Mouse (Mus musculus): ENCODE measurements around the gene Agrn. TPM values are rescaled to one million over a fixed set of nuclear protein-coding genes. Genes with fewer than 3 reads are reported as not detected.

Agrn gene
- polyA plus RNA-seq, 1 experiment from 2014 or later, result 38.6 TPM

GRCm38 (mm10) chr4:156195927-156196870, 1.1 kb downstream of the Agrn start:
- DNase-seq (ENCODE audit: low spot score), result peak; percentile 64
- H3K4me3 ChIP-seq (ENCODE audit: low read depth, low read length), result peak overlapping the region; percentile 82
- H3K9ac ChIP-seq (ENCODE audit: low read length), result peak overlapping the region; percentile 67
- peaks cover 28% of the 10 kb centered on the region for H3K4me1 ChIP-seq (ENCODE audit: control insufficient read depth, insufficient read depth, low read length)
- WGBS, result 3% methylated on average over 35 of the region's 35 CpGs
- peak overlapping the region; percentile 87 for H3K4me2 ChIP-seq (ENCODE audit: low read depth, severe bottlenecking)
- peaks cover 8% of the 10 kb centered on the region; the same call in 1 of the 2 replicates for H3K36me3 ChIP-seq (ENCODE audit: control insufficient read depth, insufficient read depth, low read length)
- H3K27ac ChIP-seq (replicated peaks; ENCODE audit: low read depth, low read length), result no peak overlapping the region
- ATAC-seq (ENCODE audit: insufficient number of reproducible peaks, low FRiP score, low TSS enrichment, low read depth), result no peak
- no peaks in the 10 kb centered on the region for H3K9me3 ChIP-seq (ENCODE audit: control insufficient read depth, low read length)
- H3K27me3 ChIP-seq (ENCODE audit: control insufficient read depth, insufficient read depth, low read length), result no peaks in the 10 kb centered on the region

- no peak for ATAC-seq (ENCODE audit: insufficient number of reproducible peaks, low FRiP score, low TSS enrichment, low read depth)
- no peak overlapping the region; the same call in 1 of the 2 replicates for H3K4me2 ChIP-seq (ENCODE audit: low read depth, severe bottlenecking)
- H3K36me3 ChIP-seq (ENCODE audit: control insufficient read depth, insufficient read depth, low read length), result peaks cover 9% of the 10 kb centered on the region
Measured at GRCm38 (mm10) chr4:156194346-156194745, 2.9 kb downstream of the Agrn start.

GRCm38 (mm10) chr4:156193906-156194305, 3.4 kb downstream of the Agrn start:
- no peak overlapping the region for H3K27ac ChIP-seq (replicated peaks; ENCODE audit: low read depth, low read length)
- ATAC-seq (ENCODE audit: insufficient number of reproducible peaks, low FRiP score, low TSS enrichment, low read depth) (no peak), DNase-seq (ENCODE audit: low spot score) (no peak)
- H3K36me3 ChIP-seq (ENCODE audit: control insufficient read depth, insufficient read depth, low read length), result peaks cover 10% of the 10 kb centered on the region
- H3K27me3 ChIP-seq (ENCODE audit: control insufficient read depth, insufficient read depth, low read length), result no peaks in the 10 kb centered on the region
- no peaks in the 10 kb centered on the region for H3K9me3 ChIP-seq (ENCODE audit: control insufficient read depth, low read length)
- WGBS, result 72% methylated on average over 5 of the region's 5 CpGs
- no peak overlapping the region for H3K4me2 ChIP-seq (ENCODE audit: low read depth, severe bottlenecking)
- H3K4me1 ChIP-seq (ENCODE audit: control insufficient read depth, insufficient read depth, low read length), result peaks cover 38% of the 10 kb centered on the region
- no peak overlapping the region for H3K4me3 ChIP-seq (ENCODE audit: low read depth, low read length)
- no peak overlapping the region for H3K9ac ChIP-seq (ENCODE audit: low read length)

More at GRCm38 (mm10) chr4:156194346-156194745, 2.9 kb downstream of the Agrn start:
- WGBS, result 22% methylated on average over 6 of the region's 6 CpGs
- no peaks in the 10 kb centered on the region for H3K9me3 ChIP-seq (ENCODE audit: control insufficient read depth, low read length)
- H3K4me3 ChIP-seq (ENCODE audit: low read depth, low read length), result no peak overlapping the region
- no peaks in the 10 kb centered on the region for H3K27me3 ChIP-seq (ENCODE audit: control insufficient read depth, insufficient read depth, low read length)
- H3K9ac ChIP-seq (ENCODE audit: low read length), result no peak overlapping the region
- H3K27ac ChIP-seq (replicated peaks; ENCODE audit: low read depth, low read length), result no peak overlapping the region
- H3K4me1 ChIP-seq (ENCODE audit: control insufficient read depth, insufficient read depth, low read length), result peaks cover 33% of the 10 kb centered on the region
- no peak for DNase-seq (ENCODE audit: low spot score)

- no peaks in the 10 kb centered on the region for H3K9me3 ChIP-seq (ENCODE audit: control insufficient read depth, low read length)
- H3K27me3 ChIP-seq (ENCODE audit: control insufficient read depth, insufficient read depth, low read length), result no peaks in the 10 kb centered on the region
- peaks cover 10% of the 10 kb centered on the region for H3K36me3 ChIP-seq (ENCODE audit: control insufficient read depth, insufficient read depth, low read length)
- H3K9ac ChIP-seq (ENCODE audit: low read length), result peak overlapping the region; percentile 37; the same call in 1 of the 2 replicates
- ATAC-seq (ENCODE audit: insufficient number of reproducible peaks, low FRiP score, low TSS enrichment, low read depth) (no peak), DNase-seq (ENCODE audit: low spot score) (no peak)
- H3K27ac ChIP-seq (replicated peaks; ENCODE audit: low read depth, low read length), result no peak overlapping the region
- H3K4me1 ChIP-seq (ENCODE audit: control insufficient read depth, insufficient read depth, low read length), result peaks cover 44% of the 10 kb centered on the region
- no peak overlapping the region for H3K4me2 ChIP-seq (ENCODE audit: low read depth, severe bottlenecking)
- no peak overlapping the region for H3K4me3 ChIP-seq (ENCODE audit: low read depth, low read length)
- WGBS, result 28% methylated on average over 2 of the region's 2 CpGs
Measured at GRCm38 (mm10) chr4:156193200-156193590, 4.1 kb downstream of the Agrn start.

GRCm38 (mm10) chr4:156192421-156193199, 4.7 kb downstream of the Agrn start:
- no peaks in the 10 kb centered on the region for H3K27me3 ChIP-seq (ENCODE audit: control insufficient read depth, insufficient read depth, low read length)
- 35% methylated on average over 8 of the region's 8 CpGs for WGBS
- DNase-seq (ENCODE audit: low spot score), result no peak
- H3K4me2 ChIP-seq (ENCODE audit: low read depth, severe bottlenecking), result no peak overlapping the region
- no peaks in the 10 kb centered on the region for H3K9me3 ChIP-seq (ENCODE audit: control insufficient read depth, low read length)
- no peak overlapping the region for H3K9ac ChIP-seq (ENCODE audit: low read length)
- ATAC-seq (ENCODE audit: insufficient number of reproducible peaks, low FRiP score, low TSS enrichment, low read depth), result no peak
- H3K4me3 ChIP-seq (ENCODE audit: low read depth, low read length), result no peak overlapping the region
- peaks cover 50% of the 10 kb centered on the region for H3K4me1 ChIP-seq (ENCODE audit: control insufficient read depth, insufficient read depth, low read length)
- no peak overlapping the region for H3K27ac ChIP-seq (replicated peaks; ENCODE audit: low read depth, low read length)
- H3K36me3 ChIP-seq (ENCODE audit: control insufficient read depth, insufficient read depth, low read length), result peaks cover 10% of the 10 kb centered on the region

GRCm38 (mm10) chr4:156188811-156189323, 8.4 kb downstream of the Agrn start:
- 31% methylated on average over 6 of the region's 6 CpGs for WGBS

GRCm38 (mm10) chr4:156188162-156188810, 9.0 kb downstream of the Agrn start:
- no peaks in the 10 kb centered on the region for H3K27me3 ChIP-seq (ENCODE audit: control insufficient read depth, insufficient read depth, low read length)
- WGBS, result 75% methylated on average over 5 of the region's 5 CpGs
- peaks cover 43% of the 10 kb centered on the region for H3K4me1 ChIP-seq (ENCODE audit: control insufficient read depth, insufficient read depth, low read length)
- H3K27ac ChIP-seq (replicated peaks; ENCODE audit: low read depth, low read length), result peak overlapping the region; percentile 59; the same call in 1 of the 2 replicates
- H3K4me3 ChIP-seq (ENCODE audit: low read depth, low read length), result no peak overlapping the region
- peak overlapping the region; percentile 17; the same call in 1 of the 2 replicates for H3K9ac ChIP-seq (ENCODE audit: low read length)
- no peak for ATAC-seq (ENCODE audit: insufficient number of reproducible peaks, low FRiP score, low TSS enrichment, low read depth)
- H3K9me3 ChIP-seq (ENCODE audit: control insufficient read depth, low read length), result no peaks in the 10 kb centered on the region
- DNase-seq (ENCODE audit: low spot score), result no peak
- peaks cover 9% of the 10 kb centered on the region for H3K36me3 ChIP-seq (ENCODE audit: control insufficient read depth, insufficient read depth, low read length)
- no peak overlapping the region for H3K4me2 ChIP-seq (ENCODE audit: low read depth, severe bottlenecking)

More at GRCm38 (mm10) chr4:156188811-156189323, 8.4 kb downstream of the Agrn start:
- H3K27ac ChIP-seq (replicated peaks; ENCODE audit: low read depth, low read length), result peak overlapping the region; percentile 59
- 0 out of 2 replicates have a peak overlapping the region, but pooled peaks have one; percentile 5 for H3K4me3 ChIP-seq (ENCODE audit: low read depth, low read length)
- no peaks in the 10 kb centered on the region for H3K27me3 ChIP-seq (ENCODE audit: control insufficient read depth, insufficient read depth, low read length)
- peak; percentile 31; the same call in 1 of the 2 replicates for ATAC-seq (ENCODE audit: insufficient number of reproducible peaks, low FRiP score, low TSS enrichment, low read depth)
- H3K4me1 ChIP-seq (ENCODE audit: control insufficient read depth, insufficient read depth, low read length), result peaks cover 48% of the 10 kb centered on the region
- H3K36me3 ChIP-seq (ENCODE audit: control insufficient read depth, insufficient read depth, low read length), result peaks cover 10% of the 10 kb centered on the region
- no peak overlapping the region for H3K4me2 ChIP-seq (ENCODE audit: low read depth, severe bottlenecking)
- H3K9ac ChIP-seq (ENCODE audit: low read length), result peak overlapping the region; percentile 17; the same call in 1 of the 2 replicates
- H3K9me3 ChIP-seq (ENCODE audit: control insufficient read depth, low read length), result no peaks in the 10 kb centered on the region
- peak; percentile 59 for DNase-seq (ENCODE audit: low spot score)
